Mouse (Mus musculus) left cerebral cortex, postnatal 36 days (tissue): ENCODE measurements at regions not wholly inside any gene's neighbourhood (a gene's known extent, or its start where the extent isn't known, plus 50 kb on each side); places are given as distances from the start of the nearest gene placed in this dataset.

ENCODE experiments used
- DNase-seq, 2 experiments: peaks; one replicate each; pipeline ENCODE4 v3.0.0; 2021 to 2022; ENCODE audit warnings: low spot score in 2 of 2, mixed read lengths in 1 of 2
- intact Hi-C: fragments of 180-260 bp; cut with DNase I; formaldehyde crosslinking; loops from one replicate; pipeline ENCODE4 v1.15.1; 2025

DNA sequence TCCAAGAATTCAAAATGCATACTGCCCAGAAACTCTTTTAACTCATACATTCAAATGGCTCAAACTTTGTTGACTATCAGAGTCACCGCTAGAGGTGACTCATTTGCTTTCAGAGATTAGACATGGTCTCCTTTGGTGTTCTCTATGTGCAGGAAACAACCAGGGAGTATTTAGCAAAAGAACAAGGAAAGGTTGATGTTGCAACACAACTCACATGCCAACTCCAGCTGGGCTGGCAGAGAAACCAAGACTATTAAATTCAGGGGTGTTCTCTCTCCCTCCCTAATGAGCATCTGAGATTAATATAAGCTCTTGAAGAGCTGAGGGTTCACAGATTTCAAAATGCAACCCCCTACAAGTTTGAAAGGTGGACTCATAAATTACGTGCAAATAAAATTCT lies 262.0 kb upstream of the N6amt1 start:
- intact Hi-C loops, result no loop called here
- DNase-seq, result no peak

DNA sequence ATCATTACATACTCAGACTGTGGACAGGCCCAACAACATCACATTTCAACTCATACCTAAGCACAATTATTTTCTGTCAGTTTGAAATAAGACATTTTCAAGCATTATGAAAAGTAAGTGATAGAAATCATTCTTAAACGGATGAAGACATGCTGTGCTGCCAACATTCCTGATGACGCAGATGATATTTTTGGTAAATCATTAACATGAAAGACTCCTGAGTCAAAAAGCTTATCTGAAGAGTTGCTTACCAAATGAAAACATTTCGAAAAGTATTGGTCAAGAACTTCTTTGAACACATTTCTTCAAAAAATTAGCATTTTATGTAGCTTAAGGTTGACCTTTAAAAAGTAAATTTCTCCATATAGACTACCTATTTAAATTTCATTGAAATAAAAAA lies 264.7 kb upstream of the N6amt1 start:
- intact Hi-C loops, result no loop called here
- DNase-seq, result no peak

DNA sequence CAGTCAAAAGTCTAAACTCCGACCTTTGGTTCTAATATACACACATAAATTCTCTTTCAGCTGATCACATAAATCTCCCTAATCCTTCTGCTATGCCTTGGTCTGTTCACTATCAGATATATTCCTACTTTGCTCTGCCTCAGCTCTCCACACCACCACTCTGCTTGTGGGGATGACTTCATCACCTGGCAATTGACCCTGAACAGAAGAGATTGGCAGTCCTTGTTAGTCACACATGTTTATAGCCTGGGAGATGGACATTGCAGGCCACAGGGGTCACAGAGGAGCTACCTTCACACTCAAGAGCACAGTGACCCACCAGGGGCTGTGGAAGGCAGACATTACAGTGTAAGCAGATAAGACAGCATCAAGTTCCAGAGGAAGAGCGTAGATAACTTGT lies 270.5 kb upstream of the N6amt1 start:
- intact Hi-C loops, result no loop called here
- DNase-seq, result no peak

DNA sequence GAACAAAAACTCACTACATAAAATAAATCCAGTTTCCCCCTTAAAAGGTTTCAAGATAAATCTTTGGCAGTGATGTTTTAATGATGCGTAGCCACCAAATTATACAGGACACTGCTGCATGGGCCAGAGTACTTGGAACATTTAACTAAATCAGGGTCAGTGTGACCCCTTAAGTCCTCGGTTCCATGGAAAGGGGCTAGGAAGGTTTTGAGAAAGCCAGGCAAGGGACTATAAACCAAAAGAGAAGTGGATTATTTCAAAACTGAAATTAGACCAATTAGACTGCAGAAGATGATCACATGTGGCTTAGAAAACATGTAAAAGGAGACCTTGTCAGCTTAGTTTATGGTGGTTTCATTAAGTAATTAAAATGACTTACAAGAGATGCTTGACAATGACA lies 276.6 kb upstream of the N6amt1 start:
- intact Hi-C loops, result no loop called here
- no peak for DNase-seq

DNA sequence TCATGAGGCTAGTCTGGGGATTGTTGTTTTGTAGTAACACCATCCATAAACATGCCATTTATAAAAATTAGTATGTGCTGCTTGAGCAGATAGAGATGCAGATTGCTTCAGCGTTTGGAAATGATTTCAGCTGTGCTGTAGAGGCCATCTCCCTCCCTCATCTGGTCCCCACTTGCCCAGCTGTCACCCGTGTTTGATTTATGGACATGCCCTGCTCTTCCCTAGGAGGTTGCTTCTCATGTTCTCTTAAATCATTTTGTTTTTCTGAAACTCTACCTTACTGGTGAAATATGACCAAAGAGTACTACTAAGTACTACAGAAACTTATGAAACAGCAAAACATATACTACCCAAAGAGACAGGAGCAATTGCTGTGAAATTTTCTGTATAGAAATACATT lies 284.7 kb upstream of the N6amt1 start:
- no peak for DNase-seq
- intact Hi-C loops, result no loop called here

DNA sequence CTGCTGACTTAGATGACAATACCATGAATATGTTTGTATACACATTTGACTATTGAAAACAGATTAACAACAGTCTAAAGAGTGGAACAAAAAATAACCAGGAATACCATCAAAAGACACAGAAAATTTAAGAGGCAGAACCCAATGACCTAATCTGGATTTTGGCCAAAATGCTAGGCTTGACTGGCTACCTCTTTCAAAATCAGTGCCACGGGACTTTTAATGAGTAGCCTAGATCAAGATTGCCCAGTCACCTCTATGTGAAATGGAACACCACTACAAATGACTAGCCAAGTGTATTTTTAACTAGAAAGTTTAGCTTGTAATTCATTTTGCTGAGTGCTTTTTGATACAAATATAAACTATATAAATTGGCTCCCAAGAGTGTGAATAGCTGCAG lies 286.0 kb upstream of the N6amt1 start:
- intact Hi-C loops, result no loop called here
- DNase-seq, result no peak

DNA sequence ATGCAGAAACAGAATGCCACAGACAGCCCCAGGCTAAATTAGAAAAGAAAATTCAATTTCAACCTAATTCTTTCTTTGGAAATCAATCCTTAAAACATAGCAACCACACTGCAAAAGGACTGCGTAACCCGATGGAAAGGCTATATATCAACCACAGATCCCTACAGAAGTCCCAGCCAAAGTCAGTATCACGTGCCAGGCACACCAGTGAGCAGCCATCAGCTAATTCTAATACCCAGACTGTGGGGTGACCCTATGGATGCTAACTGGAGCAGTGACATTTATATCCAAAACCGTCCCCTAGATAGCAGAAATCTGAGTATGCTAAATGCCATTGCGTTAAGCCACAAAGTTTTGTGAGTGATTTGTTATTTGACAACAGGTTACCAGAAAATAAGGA lies 286.5 kb upstream of the N6amt1 start:
- intact Hi-C loops, result no loop called here
- no peak for DNase-seq

DNA sequence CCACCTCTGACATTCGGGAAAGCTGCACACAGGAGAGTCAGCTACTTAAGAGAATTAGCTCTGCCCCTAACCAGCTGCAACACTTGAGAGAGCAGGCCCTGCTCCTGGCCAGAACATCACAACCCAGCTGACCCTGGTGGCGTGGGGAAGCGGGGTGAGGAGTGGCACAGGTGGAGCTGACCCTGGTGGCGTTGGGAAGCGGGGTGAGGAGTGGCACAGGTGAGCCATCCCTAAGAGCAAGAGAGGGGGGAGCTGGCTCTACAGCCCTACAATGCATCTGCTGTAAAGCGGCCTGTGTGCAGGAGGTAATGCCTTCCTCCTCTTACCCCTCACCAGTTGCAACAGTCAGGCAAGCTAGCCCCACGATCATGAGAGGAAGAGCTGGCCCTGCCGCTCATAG lies 293.5 kb upstream of the N6amt1 start:
- intact Hi-C loops, result no loop called here
- no peak for DNase-seq

DNA sequence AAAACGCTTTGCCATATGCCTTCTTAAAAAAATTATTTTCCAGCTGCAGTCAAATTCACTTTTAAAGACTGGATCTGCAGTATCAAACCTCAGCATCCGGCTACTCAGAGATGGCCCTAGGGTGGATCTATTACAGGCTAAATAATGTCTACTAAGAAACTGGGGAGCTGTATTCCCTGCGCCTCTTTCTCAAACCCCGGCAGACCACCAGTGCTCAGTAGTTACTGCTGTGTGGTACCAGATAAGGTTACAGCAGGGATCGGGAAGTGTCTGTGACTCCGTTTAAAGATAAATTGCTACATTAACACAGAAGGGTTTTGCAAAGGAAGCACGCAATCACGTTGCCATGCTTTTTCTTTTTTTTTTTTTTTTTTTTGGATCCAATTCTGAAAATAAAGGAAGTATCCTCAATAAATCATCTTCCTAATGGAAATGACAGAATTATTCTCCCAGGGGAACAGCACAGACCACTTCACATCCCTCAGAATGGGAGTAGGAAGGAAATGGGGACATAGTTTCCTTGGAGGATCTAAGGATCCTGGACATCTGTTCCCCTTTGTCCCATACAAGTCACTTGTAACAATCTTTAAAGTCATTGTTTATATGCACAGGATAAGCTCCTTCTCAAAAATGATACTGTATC lies 304.1 kb upstream of the N6amt1 start:
- DNase-seq, result no peak
- intact Hi-C loops, result no loop called here

DNA sequence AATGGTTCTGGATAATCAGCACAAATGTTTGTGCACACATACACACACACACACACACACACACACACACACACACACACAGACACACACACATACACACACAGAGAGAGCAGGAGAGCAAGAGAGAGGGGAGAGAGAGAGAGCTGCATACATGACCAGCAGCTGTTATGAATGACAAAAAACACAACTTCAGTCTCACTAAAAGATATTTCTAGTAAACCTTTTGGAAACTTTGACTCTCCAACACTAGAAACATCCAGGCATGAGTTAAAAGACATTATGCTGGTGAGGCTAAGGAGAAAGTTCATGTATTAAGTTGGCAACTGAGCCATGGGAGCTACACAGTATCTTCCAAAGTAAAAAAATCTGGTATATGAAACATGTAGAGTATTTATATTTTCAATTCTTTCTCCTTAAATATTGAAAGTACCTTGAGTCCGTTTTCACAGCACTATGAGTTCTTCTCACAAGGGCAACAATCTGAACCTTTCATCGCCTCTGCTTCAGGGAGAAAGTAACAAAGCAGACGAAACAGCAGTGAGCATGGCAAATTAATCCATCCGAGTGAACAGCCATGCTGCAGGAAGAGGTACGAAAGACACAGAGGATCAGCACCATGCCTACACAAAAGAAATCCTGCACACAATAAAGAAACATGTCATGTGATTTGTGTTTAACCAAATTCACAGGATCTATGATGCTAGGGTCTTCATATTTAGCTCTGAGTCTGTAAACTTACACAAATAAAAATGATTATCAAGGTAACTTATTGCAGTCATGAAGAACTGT lies 309.0 kb upstream of the N6amt1 start:
- intact Hi-C loops, result no loop called here
- DNase-seq, result no peak

DNA sequence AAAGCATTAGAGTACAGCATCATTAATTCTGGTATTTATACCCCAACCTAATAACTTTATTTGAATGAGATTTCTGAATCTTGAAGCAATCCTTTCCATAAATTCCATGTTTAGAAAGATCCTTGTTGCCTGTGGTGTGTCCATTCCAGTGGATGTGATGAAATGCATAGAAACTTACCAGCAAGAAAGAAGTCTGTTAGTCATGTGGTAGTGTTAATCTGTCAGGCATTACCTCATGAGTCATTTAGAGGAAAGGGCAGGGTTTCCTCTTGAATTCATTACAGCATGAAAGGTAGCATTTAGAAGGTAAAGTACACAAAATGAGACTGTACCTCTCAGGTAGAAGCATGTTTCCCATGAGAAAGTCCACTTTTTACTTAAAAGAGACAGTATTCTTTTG lies 310.3 kb upstream of the N6amt1 start:
- intact Hi-C loops, result no loop called here

DNA sequence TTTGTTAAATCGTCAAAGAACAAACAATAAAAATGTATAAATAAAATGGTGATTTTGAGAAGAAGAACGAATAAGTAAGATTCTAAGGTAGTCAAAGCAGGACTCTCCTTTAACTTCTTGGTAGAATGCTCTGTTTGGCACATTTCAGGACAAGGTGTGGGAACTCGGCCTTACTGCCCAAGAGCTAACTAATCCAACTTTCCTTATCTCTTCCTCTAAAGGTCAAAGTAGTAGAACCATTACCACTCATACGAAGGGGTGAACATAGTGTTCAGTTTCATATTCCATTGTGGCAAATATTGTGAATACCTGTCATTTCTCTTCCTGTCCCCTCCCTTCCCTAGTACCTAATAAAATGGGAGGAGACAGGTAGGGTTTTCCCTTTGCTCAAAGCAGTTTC lies 313.6 kb upstream of the N6amt1 start:
- intact Hi-C loops, result no loop called here
- DNase-seq, result no peak

More for the DNA sequence above, 310.3 kb upstream of the N6amt1 start:
- DNase-seq, result no peak

DNA sequence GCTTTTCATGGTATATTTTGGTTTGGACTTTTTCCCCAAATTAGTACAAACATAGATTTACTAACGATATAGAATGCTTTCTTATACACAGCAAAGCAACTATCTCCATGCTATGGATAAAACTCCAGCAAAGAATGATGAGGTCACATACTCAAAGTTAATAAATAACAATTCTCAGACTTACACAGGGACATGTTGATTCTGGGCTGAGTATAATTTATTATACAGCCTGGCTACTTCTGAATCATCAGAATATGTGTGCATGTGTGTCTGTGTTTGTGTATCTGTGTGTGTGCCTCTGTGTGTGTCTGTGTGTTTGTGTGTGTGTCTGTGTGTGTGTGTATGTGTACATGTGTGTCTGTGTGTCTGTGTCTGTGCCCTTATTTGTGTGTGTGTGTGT lies 314.1 kb upstream of the N6amt1 start:
- intact Hi-C loops, result no loop called here

DNA sequence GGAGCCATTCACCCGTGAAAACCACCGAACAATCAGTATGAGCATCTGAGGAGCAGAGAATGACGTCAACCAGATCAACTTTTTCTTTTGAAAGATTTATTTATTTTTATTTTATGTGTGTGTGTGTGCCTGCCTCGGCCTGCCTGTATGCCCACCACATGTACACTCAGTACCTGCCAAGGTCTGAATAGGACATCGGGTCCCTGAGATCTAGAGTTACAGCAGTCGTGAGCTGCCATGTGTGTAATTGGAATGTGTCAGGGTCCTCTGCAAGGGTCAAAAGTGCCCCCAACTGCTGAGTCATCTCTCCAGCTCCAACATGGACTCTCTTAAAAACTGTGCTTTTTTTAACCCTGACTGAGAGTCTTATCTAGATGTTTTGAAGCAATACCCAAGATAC lies 316.9 kb upstream of the N6amt1 start:
- intact Hi-C loops, result no loop called here
- no peak for DNase-seq

More for the DNA sequence above, 314.1 kb upstream of the N6amt1 start:
- DNase-seq, result no peak

DNA sequence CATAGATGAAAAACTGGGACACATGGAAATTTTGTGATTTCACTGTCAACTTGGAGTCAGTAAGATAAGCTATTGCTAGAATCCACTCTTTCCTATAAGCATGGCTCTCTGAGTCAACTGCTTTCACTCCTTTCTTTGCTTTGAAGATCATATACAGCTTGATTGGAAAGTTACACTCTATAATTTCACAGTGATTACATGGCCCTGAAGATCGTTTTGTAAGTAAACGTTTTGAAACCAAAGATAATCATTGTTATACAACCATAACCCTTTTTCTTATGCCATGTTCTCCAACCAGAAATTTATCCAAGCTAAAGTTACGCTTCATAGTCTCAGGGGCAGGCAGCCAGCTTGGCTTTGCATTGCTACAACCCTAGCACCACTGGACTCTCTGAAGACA lies 322.1 kb upstream of the N6amt1 start:
- intact Hi-C loops, result no loop called here

DNA sequence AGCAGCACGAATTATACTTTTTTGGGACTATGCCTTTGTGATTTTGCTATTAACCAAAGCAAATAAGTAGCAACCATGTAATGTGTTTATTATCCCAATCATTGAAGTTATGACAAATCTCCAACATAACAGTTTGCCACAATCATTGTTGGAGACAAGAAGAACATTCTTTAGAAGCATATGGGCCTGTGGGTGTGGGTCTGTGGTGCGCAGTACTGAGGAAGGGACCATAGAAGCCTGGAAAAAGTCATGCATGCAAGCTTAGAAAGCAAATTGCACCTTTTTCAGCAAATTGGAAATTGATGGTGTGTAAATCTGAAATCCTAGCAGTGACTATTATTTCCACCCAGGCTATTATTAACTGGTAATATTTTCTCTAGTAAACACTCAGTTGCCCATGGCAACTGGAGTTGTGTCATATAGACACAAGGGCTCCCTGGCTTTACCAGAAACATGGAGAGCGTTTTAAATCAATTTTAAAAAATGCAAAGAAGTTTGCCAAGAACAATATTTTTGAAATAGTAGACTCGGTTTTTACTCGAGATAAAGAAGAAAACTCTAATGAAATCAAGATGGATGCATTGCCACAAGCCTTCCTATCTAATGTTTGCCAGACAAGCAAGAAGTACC lies 325.4 kb upstream of the N6amt1 start:
- intact Hi-C loops, result loop anchor here (10.0 kb wide), 1 partner anchor 96 kb away; no protein-coding TSS in a partner anchor
- no peak for DNase-seq

More for the DNA sequence above, 322.1 kb upstream of the N6amt1 start:
- no peak for DNase-seq

DNA sequence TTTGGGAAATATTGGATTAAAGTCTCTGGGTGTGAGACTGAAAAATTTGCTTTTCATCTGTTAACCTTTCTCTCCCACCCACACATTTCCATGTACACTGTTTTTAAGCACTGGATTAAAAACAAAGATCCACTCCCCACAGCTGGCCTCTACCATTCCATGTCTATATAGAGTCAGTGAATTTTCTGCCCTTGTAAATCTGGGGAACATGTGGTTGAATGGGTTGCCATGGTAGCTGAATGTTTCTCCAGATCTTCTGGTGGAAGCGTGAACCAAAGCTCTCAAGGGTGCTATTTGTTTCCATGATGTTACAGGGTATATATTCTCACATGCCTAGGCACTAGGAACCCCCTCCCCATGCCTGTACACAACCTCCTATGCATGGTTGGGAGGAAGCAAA lies 326.4 kb upstream of the N6amt1 start:
- intact Hi-C loops, result loop anchor here (10.0 kb wide), 1 partner anchor 97 kb away; no protein-coding TSS in a partner anchor
- no peak for DNase-seq

DNA sequence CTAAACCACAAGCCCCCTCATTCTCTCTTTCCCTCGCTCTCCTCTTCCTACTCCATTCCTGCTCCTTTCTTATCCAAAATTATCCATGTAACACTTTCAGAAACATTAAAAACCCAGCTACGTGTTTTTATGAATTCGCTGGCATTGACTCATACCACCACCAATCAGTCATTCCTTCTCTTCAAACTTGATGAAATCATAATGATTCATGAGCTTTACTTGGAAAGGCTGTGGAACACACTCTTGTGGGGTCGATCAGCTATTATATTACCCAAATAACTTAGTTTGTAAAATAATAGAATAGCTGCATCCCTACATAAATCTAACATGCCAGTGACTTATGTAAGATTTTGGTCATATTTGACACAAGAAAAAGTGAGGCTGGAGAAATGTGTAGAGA lies 331.9 kb upstream of the N6amt1 start:
- intact Hi-C loops, result loop anchor here (10.0 kb wide), 1 partner anchor 103 kb away; no protein-coding TSS in a partner anchor
- no peak for DNase-seq

DNA sequence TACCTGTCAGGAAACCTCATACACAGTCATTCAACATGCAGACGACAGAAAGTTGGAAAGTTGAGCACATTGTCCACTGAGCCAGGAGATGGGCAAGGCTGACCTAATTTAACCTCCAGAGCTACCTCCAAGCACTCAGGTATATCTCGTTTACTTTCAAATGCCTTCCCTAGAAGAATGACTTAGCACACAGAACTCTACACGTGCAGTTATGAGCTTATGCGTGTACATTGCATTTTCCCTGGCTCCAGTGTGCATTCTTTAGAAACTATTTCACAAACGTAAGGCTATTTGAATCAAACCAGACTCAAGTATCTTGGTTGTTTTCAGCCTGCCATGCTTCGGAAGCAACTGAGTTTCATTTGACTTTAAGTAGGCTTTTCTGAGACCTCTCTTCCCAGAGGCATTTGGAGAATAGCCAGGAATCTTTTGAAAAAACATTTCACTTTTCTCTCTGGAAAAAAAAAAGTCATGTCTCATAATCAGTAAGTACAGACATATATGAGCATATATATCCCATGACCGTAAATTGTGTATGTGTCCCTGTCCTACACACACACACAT lies 336.8 kb upstream of the N6amt1 start:
- DNase-seq, result no peak
- intact Hi-C loops, result no loop called here

DNA sequence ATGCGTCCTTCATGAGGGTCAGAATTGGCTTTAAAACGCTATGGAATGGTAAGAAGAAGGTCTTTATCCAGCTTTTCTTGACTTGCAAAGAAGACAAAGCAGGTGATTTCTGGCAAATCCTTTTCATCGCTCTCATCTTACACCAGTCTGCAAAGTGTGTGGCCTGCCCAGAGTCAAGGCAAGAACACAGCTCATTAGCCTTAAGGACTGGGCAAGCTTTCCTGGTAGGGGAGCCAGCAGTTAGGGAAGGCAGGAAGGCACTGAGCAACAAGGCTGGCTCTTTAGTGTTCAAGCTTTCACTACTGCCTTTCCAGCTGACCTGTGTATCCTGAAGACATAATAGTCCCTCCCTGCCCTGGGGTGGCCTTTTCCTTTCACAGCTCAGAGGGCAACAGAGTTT lies 352.4 kb upstream of the N6amt1 start:
- no peak for DNase-seq
- intact Hi-C loops, result no loop called here

DNA sequence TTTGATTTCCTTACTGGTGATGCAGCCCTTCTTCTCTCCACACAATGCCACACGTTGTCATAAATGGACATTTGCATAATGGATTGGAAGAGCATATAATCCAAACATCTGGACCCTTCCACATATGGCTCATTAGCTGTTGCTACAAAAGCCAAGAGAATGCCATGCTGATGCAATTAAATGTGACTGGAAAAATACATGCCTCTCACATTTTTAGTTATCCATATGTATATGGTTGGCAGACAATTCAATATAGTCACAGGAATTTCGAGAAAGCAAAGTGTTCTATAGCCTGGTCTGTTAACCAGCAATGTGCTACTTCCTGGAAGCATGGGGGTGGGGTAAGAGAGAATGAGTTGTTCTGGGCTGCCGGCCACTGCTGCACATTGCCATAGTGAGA lies 352.9 kb upstream of the N6amt1 start:
- intact Hi-C loops, result no loop called here
- no peak for DNase-seq
